Mouse (Mus musculus) embryonic stem cell, embryonic (primary cell): ENCODE data around the gene Spryd7.
"Not testable (repeated sequence)": the region's sequence is repeated elsewhere in the genome, so short reads cannot be mapped to it uniquely, and the experiment has no call there.

ENCODE experiments used
- CTCF ChIA-PET, 4 experiments: fragments of 300-600 bp in 2 of 4; fragments of 350-600 bp in 2 of 4; sonication (Branson Sonifier 250); formaldehyde crosslinking; loops; one replicate each; lab custom pipeline; 2022; ENCODE audit warnings: inconsistent platforms in 2 of 4; lab: Charles Lee
- POLR2A ChIA-PET, 4 experiments: fragments of 300-600 bp in 2 of 4; fragments of 350-600 bp in 2 of 4; sonication (Branson Sonifier 250); formaldehyde crosslinking; loops; one replicate each; lab custom pipeline; 2022; ENCODE audit warnings: antibody characterized with exemption in 4 of 4, inconsistent platforms in 1 of 4; lab: Charles Lee

The Spryd7 gene

GRCm38 (mm10) chr14:61556289-61557147 is at the start of gene Spryd7:
TSS of gene Spryd7 (minus strand) at chr14:61556886.
- ChIA-PET POLR2A (interaction anchor here in 3 of 4 experiments (0.5 to 2.1 kb wide), 49 partner anchors 10 to 859 kb away, joined by 3 to 19 read pairs (median 4); partner anchors contain the start of genes Ebpl (in 2 of the 3), Trim13 (in 2 of the 3), Dleu7 (in 1 of the 3) and Kpna3 (in 1 of the 3)), CTCF (interaction anchor here in 3 of 4 experiments (0.6 to 1.1 kb wide), 5 partner anchors 15 to 406 kb away, joined by 3 to 8 read pairs (median 3); no protein-coding TSS in a partner anchor)

GRCm38 (mm10) chr14:61606088-61606487 is 49.4 kb upstream of the Spryd7 start:
- CTCF ChIA-PET: interaction anchor here in 1 of 4 experiments (0.7 kb wide), 1 partner anchor 601 kb away, joined by 3 read pairs; no protein-coding TSS in a partner anchor
- POLR2A ChIA-PET: not testable (repeated sequence)

- POLR2A ChIA-PET: interaction anchor here in 3 of 4 experiments (0.5 to 5.4 kb wide), 18 partner anchors 10 to 1156 kb away, joined by 3 to 43 read pairs (median 6); partner anchors contain the start of gene Spryd7 (in 1 of the 3)
- CTCF ChIA-PET: interaction anchor here in 3 of 4 experiments (0.5 to 1.5 kb wide), 3 partner anchors 77 to 121 kb away, joined by 3 to 5 read pairs (median 3); no protein-coding TSS in a partner anchor
Measured at GRCm38 (mm10) chr14:61604081-61604480, 47.4 kb upstream of the Spryd7 start.

- CTCF ChIA-PET: interaction anchor here in 3 of 4 experiments (0.5 to 1.5 kb wide), 3 partner anchors 78 to 621 kb away, joined by 3 to 5 read pairs (median 3); no protein-coding TSS in a partner anchor
- POLR2A ChIA-PET: interaction anchor here in 3 of 4 experiments (0.5 to 5.4 kb wide), 48 partner anchors 9 to 1158 kb away, joined by 3 to 43 read pairs (median 4); partner anchors contain the start of genes Spryd7 (in 2 of the 3), Dleu7 (in 1 of the 3), Ints6 (in 1 of the 3) and Kpna3 (in 1 of the 3)
Measured at GRCm38 (mm10) chr14:61603069-61603755, 46.5 kb upstream of the Spryd7 start.

DNA sequence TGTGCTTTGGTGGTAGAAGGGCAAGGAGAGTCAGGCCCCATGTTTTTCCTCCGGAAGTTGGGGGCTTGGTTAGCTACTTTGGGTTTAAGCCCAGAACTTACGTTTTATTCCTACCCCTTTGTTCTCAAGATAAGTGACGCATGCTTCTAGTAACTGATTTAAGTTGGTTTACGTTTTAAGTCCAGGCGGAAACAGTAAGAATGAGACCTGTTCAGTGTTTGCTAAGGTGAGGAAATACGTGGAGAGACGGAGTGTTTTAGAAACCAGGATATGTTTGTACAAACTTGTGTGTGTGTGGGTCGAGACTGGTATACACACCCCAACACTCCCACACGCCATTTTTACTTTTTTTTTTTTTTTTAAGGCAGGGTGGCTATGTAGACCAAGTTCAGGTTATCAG is 44.7 kb upstream of the Spryd7 start:
- CTCF ChIA-PET: no interaction called here
- POLR2A ChIA-PET: interaction anchor here in 3 of 4 experiments (0.6 to 5.4 kb wide), 14 partner anchors 9 to 851 kb away, joined by 3 to 43 read pairs (median 3); partner anchors contain the start of gene Spryd7 (in 2 of the 3)

- ChIA-PET POLR2A (interaction anchor here (0.6 to 5.4 kb wide), 8 partner anchors 23 to 733 kb away, joined by 3 to 43 read pairs (median 7); no protein-coding TSS in a partner anchor), CTCF (interaction anchor here in 2 of 4 experiments (0.7 to 1.3 kb wide), 2 partner anchors 51 to 324 kb away, joined by 4 to 8 read pairs; no protein-coding TSS in a partner anchor)
Measured at GRCm38 (mm10) chr14:61599057-61599806, 42.5 kb upstream of the Spryd7 start.

GRCm38 (mm10) chr14:61597968-61598367 is 41.3 kb upstream of the Spryd7 start, which contains the start of gene Trim13:
TSS of gene Trim13 (plus strand) at chr14:61598247.
- CTCF ChIA-PET: interaction anchor here in 3 of 4 experiments (0.5 to 1.3 kb wide), 7 partner anchors 26 to 860 kb away, joined by 3 to 24 read pairs (median 4); no protein-coding TSS in a partner anchor
- POLR2A ChIA-PET: interaction anchor here in 3 of 4 experiments (0.6 to 2.6 kb wide), 74 partner anchors 8 to 827 kb away, joined by 3 to 45 read pairs (median 4); partner anchors contain the start of genes Kcnrg (in 3 of the 3), Spryd7 (in 2 of the 3) and Kpna3 (in 1 of the 3)

- ChIA-PET POLR2A (interaction anchor here in 3 of 4 experiments (0.5 to 2.6 kb wide), 21 partner anchors 10 to 783 kb away, joined by 3 to 45 read pairs (median 5); partner anchors contain the start of genes Kcnrg (in 1 of the 3) and Spryd7 (in 1 of the 3)), CTCF (interaction anchor here in 1 of 4 experiments (0.6 kb wide), 1 partner anchor 1618 kb away, joined by 3 read pairs; no protein-coding TSS in a partner anchor)
Measured at GRCm38 (mm10) chr14:61596719-61597426, 40.2 kb upstream of the Spryd7 start.

GRCm38 (mm10) chr14:61589288-61590065 is 32.8 kb upstream of the Spryd7 start:
- POLR2A ChIA-PET: interaction anchor here in 2 of 4 experiments (0.5 to 1.4 kb wide), 6 partner anchors 9 to 424 kb away, joined by 3 to 7 read pairs (median 4); partner anchors contain the start of gene Trim13 (in 2 of the 2)
- CTCF ChIA-PET: interaction anchor here in 2 of 4 experiments (0.6 to 0.9 kb wide), 2 partner anchors 15 to 273 kb away, joined by 3 to 8 read pairs; no protein-coding TSS in a partner anchor

DNA sequence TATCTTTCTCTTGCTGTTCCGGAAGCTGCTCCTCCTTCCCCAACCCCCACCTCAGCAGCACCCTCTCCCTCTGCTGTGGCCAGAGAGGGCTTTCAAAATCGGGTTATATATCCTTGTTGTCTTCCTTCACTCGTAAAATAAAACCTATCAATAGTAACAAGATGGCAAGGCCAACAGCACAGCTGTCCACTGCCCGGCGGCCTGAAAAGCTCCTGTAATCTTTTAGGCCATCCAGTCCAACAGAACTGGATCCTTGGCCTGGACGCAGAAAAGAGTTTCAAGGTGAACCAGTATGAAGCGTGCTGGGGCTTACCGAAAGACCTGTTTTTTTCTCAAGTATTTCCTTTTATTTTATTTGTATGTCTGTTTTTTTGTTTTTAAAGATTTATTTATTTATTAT is 19.3 kb upstream of the Spryd7 start:
- POLR2A ChIA-PET: interaction anchor here in 3 of 4 experiments (0.7 to 4.2 kb wide), 15 partner anchors 8 to 113 kb away, joined by 3 to 19 read pairs (median 4); partner anchors contain the start of genes Spryd7 (in 3 of the 3), Trim13 (in 3 of the 3) and Kcnrg (in 1 of the 3)
- CTCF ChIA-PET: interaction anchor here in 1 of 4 experiments (1.4 kb wide), 1 partner anchor 11 kb away, joined by 4 read pairs; no protein-coding TSS in a partner anchor

DNA sequence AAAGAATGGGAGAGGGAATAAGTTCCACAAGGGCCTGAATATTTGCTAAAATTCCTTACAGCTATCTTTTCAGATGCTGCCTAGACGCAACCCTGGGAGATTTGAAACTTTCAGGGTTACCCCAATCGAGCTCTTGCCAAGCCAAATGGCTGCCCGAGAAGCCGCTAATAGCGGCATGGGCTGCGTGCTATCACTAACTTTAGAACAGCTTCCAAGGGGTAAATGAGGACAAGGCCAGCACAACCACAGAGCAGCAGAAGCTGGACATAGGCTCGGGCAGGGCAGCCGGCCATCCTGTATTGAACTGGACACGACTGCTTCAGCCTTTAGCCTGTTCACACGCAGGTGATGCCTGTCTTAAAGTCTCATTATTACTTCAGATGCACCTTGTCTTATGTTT is 18.4 kb upstream of the Spryd7 start:
- ChIA-PET POLR2A (interaction anchor here in 3 of 4 experiments (0.7 to 4.2 kb wide), 12 partner anchors 15 to 144 kb away, joined by 3 to 19 read pairs (median 4); partner anchors contain the start of genes Trim13 (in 3 of the 3) and Spryd7 (in 2 of the 3)), CTCF (interaction anchor here in 3 of 4 experiments (0.7 to 1.4 kb wide), 3 partner anchors 10 to 20 kb away, joined by 3 to 4 read pairs (median 4); no protein-coding TSS in a partner anchor)

- CTCF ChIA-PET: interaction anchor here in 2 of 4 experiments (0.6 to 2.0 kb wide), 5 partner anchors 15 to 885 kb away, joined by 3 to 8 read pairs (median 4); partner anchors contain the start of genes Spryd7 (in 1 of the 2) and Trim13 (in 1 of the 2)
- POLR2A ChIA-PET: interaction anchor here in 2 of 4 experiments (1.1 to 1.6 kb wide), 5 partner anchors 16 to 76 kb away, joined by 3 to 6 read pairs (median 4); partner anchors contain the start of genes Spryd7 (in 1 of the 2) and Trim13 (in 1 of the 2)
Measured at GRCm38 (mm10) chr14:61572131-61572530, 15.4 kb upstream of the Spryd7 start.

DNA sequence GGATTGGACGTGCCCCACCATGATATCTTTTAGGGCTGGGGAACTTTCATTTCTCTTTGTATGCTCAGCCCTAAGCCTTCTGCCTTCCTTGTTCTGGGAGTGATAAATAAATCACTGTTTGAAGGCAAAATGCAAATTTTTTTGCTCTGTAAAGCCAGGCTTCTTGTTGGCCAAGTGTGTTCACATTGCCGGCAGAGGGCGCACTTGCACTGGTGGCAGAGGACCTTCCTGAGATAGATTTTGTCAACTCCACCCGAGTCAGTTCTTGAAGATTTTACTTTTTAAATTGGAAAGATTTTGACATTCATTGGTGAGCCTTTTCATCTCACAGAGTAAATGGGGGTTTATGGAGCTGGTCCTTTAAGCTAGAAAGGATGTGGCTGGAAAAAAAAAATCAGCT is 14.7 kb upstream of the Spryd7 start:
- POLR2A ChIA-PET: interaction anchor here (0.7 to 1.6 kb wide), 12 partner anchors 11 to 390 kb away, joined by 3 to 6 read pairs (median 4); partner anchors contain the start of genes Trim13 (in 2 of the 4) and Spryd7 (in 1 of the 4)
- CTCF ChIA-PET: interaction anchor here in 3 of 4 experiments (0.6 to 2.0 kb wide), 11 partner anchors 14 to 886 kb away, joined by 3 to 8 read pairs (median 4); partner anchors contain the start of genes Spryd7 (in 2 of the 3) and Trim13 (in 1 of the 3)

DNA sequence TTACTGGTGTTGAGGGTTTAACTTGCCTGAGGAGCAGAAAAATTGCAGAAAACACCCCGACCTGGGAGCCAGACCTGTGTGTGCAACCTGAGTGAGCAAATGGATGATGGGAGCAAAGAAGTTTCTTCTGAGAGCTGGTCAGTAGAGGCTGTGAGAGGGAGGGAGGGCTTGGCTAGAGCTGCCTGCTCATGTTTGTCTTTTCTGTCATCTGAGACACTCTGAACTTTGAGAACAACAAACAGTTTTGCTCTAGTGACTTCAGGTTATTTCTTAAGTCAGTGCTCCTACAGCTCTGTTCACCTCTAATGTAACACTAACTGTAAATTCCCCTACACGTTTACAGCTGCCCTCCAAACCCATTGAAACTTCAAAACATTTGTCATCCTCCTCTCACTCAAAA is 12.7 kb upstream of the Spryd7 start:
- POLR2A ChIA-PET: interaction anchor here in 2 of 4 experiments (0.7 to 1.8 kb wide), 2 partner anchors 8 to 238 kb away, joined by 3 to 6 read pairs; no protein-coding TSS in a partner anchor
- CTCF ChIA-PET: interaction anchor here in 1 of 4 experiments (1.9 kb wide), 1 partner anchor 473 kb away, joined by 5 read pairs; no protein-coding TSS in a partner anchor
